Mouse (Mus musculus) kidney, adult 2 months (tissue): ENCODE results near the gene Cpd.

Experiments
- CTCF ChIP-seq: fragments of 200-500 bp; conservative IDR thresholded peaks from 2 replicates; pipeline ENCODE4 v1.5.1; 2011; ENCODE audit warnings: low read depth, mild to moderate bottlenecking, control low read depth, low read length, moderate library complexity, mixed read lengths; ENCODE audit not compliant: insufficient read depth, insufficient read length
- POLR2A ChIP-seq: fragments of 200-500 bp; IDR thresholded peaks from one replicate; pipeline ENCODE4 v1.6.1; 2011; ENCODE audit warnings: low read depth, low read length, control low read depth

GRCm38 (mm10) chr11:76889339-76890164, 42.7 kb upstream of the Cpd start:
- TF ChIP-seq CTCF (no peak), POLR2A (no peak)
